Mouse (Mus musculus) left cerebral cortex, postnatal 4 days (tissue): ENCODE data around the gene Ece1. TPM values are rescaled to one million over a fixed set of nuclear protein-coding genes. Genes with fewer than 3 reads are reported as not detected.

Source experiments
- DNase-seq: peaks from one replicate; pipeline ENCODE4 v3.0.0-alpha.2; 2022
- intact Hi-C: fragments of 180-260 bp; cut with DNase I; formaldehyde crosslinking; loops from one replicate; pipeline ENCODE4 v1.15.1; 2025
- total RNA-seq, 2 experiments: library from RNA; stranded (reverse); gene quantifications; 2 replicates each; pipeline ENCODE4 v1.2.3; 2021

Ece1 gene
- total RNA-seq, 2 experiments from 2014 or later: 47.3 to 49.5 TPM

DNA sequence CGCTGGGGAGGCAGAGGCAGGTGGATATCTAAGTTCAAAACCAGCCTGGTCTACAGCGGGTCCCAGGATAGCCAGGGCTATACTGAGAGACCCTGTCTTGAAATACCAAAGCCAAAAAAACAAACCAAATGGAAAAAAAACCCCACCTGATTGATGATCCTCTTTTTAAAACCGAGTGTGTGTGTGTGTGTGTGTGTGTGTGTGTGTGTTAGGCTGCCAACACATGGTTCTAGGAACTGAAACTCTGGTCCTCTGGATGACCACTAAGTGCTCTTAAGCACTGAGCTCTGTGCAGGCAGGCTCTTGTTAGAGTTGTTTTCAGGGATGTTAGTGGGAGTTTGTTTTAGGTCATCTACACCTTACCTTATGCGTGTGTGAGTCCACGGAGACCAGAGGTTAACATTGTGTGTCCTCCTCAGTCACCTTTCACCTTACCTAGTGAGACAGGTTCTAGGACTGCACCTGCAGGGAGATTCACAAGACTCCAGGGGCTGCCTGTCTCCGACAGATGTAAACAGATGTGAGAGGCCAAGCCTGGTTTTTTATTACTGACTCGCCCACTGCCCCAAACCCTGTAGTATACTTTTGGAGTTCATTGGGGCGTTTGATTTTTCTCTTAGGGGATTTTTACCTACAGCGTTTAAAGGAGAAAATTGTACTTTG is 145.0 kb downstream of the Ece1 start:
- intact Hi-C loops: no loop called here
- no peak for DNase-seq

DNA sequence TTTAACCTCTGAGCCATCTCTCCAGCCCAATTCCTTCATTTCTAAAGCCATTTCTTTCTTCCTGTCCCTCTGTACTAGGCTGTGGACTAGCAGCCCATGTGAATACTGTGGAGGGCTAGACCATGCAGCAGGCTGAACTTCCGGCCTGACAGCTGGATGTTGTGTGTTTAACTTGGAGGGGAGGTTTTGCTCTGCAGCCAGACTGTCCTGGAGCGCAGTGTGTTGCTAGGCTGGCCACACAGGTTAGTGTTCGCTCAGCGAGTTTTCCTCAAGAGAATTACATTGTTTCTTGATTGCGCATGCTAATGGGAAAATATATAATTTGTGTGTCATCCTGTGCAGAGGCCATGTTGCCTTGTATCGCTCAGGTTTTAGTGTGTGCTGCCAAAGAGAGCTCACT is 146.6 kb downstream of the Ece1 start:
- intact Hi-C loops: no loop called here
- no peak for DNase-seq

DNA sequence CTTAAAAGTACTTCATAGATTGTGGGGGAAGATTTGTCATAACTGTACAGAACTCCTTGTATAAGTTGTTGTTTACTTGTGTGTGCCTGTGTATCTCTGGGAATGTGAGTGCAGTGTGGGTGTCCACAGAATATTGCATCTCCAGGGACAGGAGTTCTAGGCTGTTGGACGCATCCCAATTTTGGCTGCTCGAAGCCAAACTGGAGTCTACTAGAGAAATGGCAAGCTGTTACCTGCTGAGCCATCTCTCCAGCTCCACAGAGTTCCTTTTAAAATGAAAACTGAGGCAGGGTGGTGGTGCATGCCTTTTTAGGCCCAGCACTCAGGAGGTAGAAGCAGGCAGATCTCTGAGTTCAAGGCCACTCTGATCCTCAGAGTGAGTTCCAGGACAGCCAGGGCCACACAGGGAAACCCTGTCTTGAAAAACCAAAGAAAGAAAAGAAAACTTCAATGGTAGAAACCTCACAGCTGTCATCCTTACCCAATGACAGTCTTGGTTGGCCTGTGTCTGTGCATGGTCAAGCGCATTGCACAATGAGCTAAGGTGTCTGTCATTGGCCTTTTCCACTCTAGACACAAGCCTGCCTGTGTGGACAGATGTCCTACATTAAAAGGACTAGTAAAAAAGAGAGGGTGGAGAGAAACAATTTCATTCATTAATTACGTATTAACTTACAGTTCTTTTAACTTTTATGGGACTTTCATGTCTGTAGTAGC is 147.9 kb downstream of the Ece1 start:
- intact Hi-C loops: loop anchor here (5.0 kb wide), 1 partner anchor 72 kb away; no protein-coding TSS in a partner anchor
- no peak for DNase-seq

DNA sequence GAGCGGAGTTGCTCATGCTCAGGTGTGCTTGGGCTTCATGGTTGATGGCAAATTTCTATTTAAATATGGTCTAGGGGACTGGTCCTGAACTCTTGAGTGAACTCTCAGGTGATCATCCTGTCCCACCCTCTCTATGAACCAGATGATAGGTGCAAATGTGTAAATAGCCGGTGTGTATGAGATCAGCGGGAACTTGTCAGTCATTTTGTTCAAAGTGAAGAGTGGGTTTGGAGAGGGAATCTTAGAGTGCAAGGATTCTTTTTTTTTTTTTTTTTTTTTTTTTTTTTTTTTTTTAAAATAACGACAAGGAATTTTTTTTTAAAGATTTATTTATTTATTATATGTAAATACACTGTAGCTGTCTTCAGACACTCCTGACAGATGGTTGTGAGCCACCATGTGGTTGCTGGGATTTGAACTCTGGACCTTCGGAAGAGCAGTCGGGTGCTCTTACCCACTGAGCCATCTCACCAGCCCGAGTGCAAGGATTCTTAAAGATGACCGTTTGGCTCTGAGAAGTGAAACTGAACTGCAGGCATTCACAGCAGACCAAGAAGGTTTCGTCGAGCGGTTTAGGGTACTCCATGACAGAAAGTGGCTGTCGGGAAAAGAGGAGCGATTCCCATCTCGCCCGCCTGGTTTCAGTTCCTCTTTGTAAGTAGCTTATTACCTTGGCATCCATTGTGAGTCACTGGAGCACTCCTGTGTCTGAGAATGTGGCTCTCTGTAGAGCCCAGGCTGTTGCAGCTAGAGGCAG is 151.9 kb downstream of the Ece1 start:
- no peak for DNase-seq
- intact Hi-C loops: loop anchor here (5.0 kb wide), 1 partner anchor 68 kb away; no protein-coding TSS in a partner anchor

Other genes starting within 250 kb of the Ece1 start
- 100 to 1,000 TPM; 147 to 164 TPM for gene Rap1gap, start 197.5 kb upstream of the Ece1 start, total RNA-seq
- gene Alpl, start 65.9 kb upstream of the Ece1 start, total RNA-seq: 1 to 10 TPM; 6.6 to 9.3 TPM
- gene Eif4g3, start 130.8 kb downstream of the Ece1 start, total RNA-seq: 100 to 1,000 TPM; 192 TPM